Mouse (Mus musculus): ENCODE measurements at regions not wholly inside any gene's neighbourhood (a gene's known extent, or its start where the extent isn't known, plus 50 kb on each side); places are given as distances from the start of the nearest gene placed in this dataset.

GRCm38 (mm10) chr3:147063578-147064442, 211.6 kb downstream of the Ttll7 start:
- no peak overlapping the region for H3K27ac ChIP-seq (ENCODE audit: insufficient read depth, low read length)
- peak in 1 of 2 experiments; percentile 14 for DNase-seq
- WGBS = 15% methylated on average over 16 of the region's 16 CpGs

GRCm38 (mm10) chr3:147064443-147064868, 212.3 kb downstream of the Ttll7 start:
- no peaks in the 10 kb centered on the region for H3K27me3 ChIP-seq (ENCODE audit: control insufficient read depth, insufficient read depth, low read length)
- no peaks in the 10 kb centered on the region for H3K4me1 ChIP-seq (ENCODE audit: control insufficient read depth, insufficient read depth, low read length)
- WGBS = 40% methylated on average over 3 of the region's 3 CpGs
- TF ChIP-seq POLR2A (IDR thresholded peaks at IDR 0.05; ENCODE audit: borderline replicate concordance, insufficient read depth, low read length) = no peak
- TF ChIP-seq CTCF (IDR thresholded peaks at IDR 0.05; ENCODE audit: borderline replicate concordance, insufficient read depth, low read depth, low read length) = no peak
- no peak overlapping the region for H3K4me3 ChIP-seq (replicated peaks; ENCODE audit: insufficient read depth, low read depth, low read length)
- H3K27ac ChIP-seq (ENCODE audit: insufficient read depth, low read length) = no peak overlapping the region
- DNase-seq = no peak

More at GRCm38 (mm10) chr3:147063578-147064442, 211.6 kb downstream of the Ttll7 start:
- TF ChIP-seq POLR2A (IDR thresholded peaks at IDR 0.05; ENCODE audit: borderline replicate concordance, insufficient read depth, low read length) (no peak), CTCF (IDR thresholded peaks at IDR 0.05; ENCODE audit: borderline replicate concordance, insufficient read depth, low read depth, low read length) (no peak)
- Histone ChIP-seq H3K4me3 (replicated peaks; ENCODE audit: insufficient read depth, low read depth, low read length) (no peak overlapping the region), H3K27me3 (ENCODE audit: control insufficient read depth, insufficient read depth, low read length) (no peaks in the 10 kb centered on the region), H3K4me1 (ENCODE audit: control insufficient read depth, insufficient read depth, low read length) (no peaks in the 10 kb centered on the region)

GRCm38 (mm10) chr3:147070972-147071371, 218.8 kb downstream of the Ttll7 start:
- no peaks in the 10 kb centered on the region for H3K4me1 ChIP-seq (ENCODE audit: control insufficient read depth, insufficient read depth, low read length)
- H3K27ac ChIP-seq (ENCODE audit: insufficient read depth, low read length) = no peak overlapping the region
- TF ChIP-seq CTCF (IDR thresholded peaks at IDR 0.05; ENCODE audit: borderline replicate concordance, insufficient read depth, low read depth, low read length) (no peak), POLR2A (IDR thresholded peaks at IDR 0.05; ENCODE audit: borderline replicate concordance, insufficient read depth, low read length) (no peak)
- WGBS = 85% methylated on average over 2 of the region's 2 CpGs
- no peaks in the 10 kb centered on the region for H3K27me3 ChIP-seq (ENCODE audit: control insufficient read depth, insufficient read depth, low read length)
- H3K4me3 ChIP-seq (replicated peaks; ENCODE audit: insufficient read depth, low read depth, low read length) = no peak overlapping the region
- DNase-seq = no peak

- no peak overlapping the region for H3K27ac ChIP-seq (ENCODE audit: insufficient read depth, low read length)
- WGBS = 67% methylated on average over 3 of the region's 3 CpGs
- no peak for DNase-seq
- no peaks in the 10 kb centered on the region for H3K4me1 ChIP-seq (ENCODE audit: control insufficient read depth, insufficient read depth, low read length)
- no peak overlapping the region for H3K4me3 ChIP-seq (replicated peaks; ENCODE audit: insufficient read depth, low read depth, low read length)
- TF ChIP-seq POLR2A (IDR thresholded peaks at IDR 0.05; ENCODE audit: borderline replicate concordance, insufficient read depth, low read length) (no peak), CTCF (IDR thresholded peaks at IDR 0.05; ENCODE audit: borderline replicate concordance, insufficient read depth, low read depth, low read length) (no peak)
- H3K27me3 ChIP-seq (ENCODE audit: control insufficient read depth, insufficient read depth, low read length) = no peaks in the 10 kb centered on the region; the same call in 1 of the 2 replicates
Observed at GRCm38 (mm10) chr3:147080197-147080596, 228.0 kb downstream of the Ttll7 start.

- no peak for DNase-seq
- Histone ChIP-seq H3K27me3 (ENCODE audit: control insufficient read depth, insufficient read depth, low read length) (no peaks in the 10 kb centered on the region; the same call in 1 of the 2 replicates), H3K4me1 (ENCODE audit: control insufficient read depth, insufficient read depth, low read length) (no peaks in the 10 kb centered on the region), H3K4me3 (replicated peaks; ENCODE audit: insufficient read depth, low read depth, low read length) (no peak overlapping the region), H3K27ac (ENCODE audit: insufficient read depth, low read length) (no peak overlapping the region)
- WGBS = 84% methylated on average over 4 of the region's 4 CpGs
- TF ChIP-seq POLR2A (IDR thresholded peaks at IDR 0.05; ENCODE audit: borderline replicate concordance, insufficient read depth, low read length) (no peak), CTCF (IDR thresholded peaks at IDR 0.05; ENCODE audit: borderline replicate concordance, insufficient read depth, low read depth, low read length) (no peak)
Observed at GRCm38 (mm10) chr3:147080768-147081448, 228.7 kb downstream of the Ttll7 start.

- TF ChIP-seq CTCF (IDR thresholded peaks at IDR 0.05; ENCODE audit: borderline replicate concordance, insufficient read depth, low read depth, low read length) (no peak), POLR2A (IDR thresholded peaks at IDR 0.05; ENCODE audit: borderline replicate concordance, insufficient read depth, low read length) (no peak)
- H3K27ac ChIP-seq (ENCODE audit: insufficient read depth, low read length) = no peak overlapping the region
- H3K4me3 ChIP-seq (replicated peaks; ENCODE audit: insufficient read depth, low read depth, low read length) = no peak overlapping the region
- no peaks in the 10 kb centered on the region for H3K4me1 ChIP-seq (ENCODE audit: control insufficient read depth, insufficient read depth, low read length)
- H3K27me3 ChIP-seq (ENCODE audit: control insufficient read depth, insufficient read depth, low read length) = no peaks in the 10 kb centered on the region; the same call in 1 of the 2 replicates
- no peak for DNase-seq
- 95% methylated on average over 9 of the region's 9 CpGs for WGBS
Observed at GRCm38 (mm10) chr3:147081763-147082162, 229.6 kb downstream of the Ttll7 start.

GRCm38 (mm10) chr3:147082255-147082943, 230.2 kb downstream of the Ttll7 start:
- H3K27ac ChIP-seq (ENCODE audit: insufficient read depth, low read length) = no peak overlapping the region
- no peaks in the 10 kb centered on the region; the same call in 1 of the 2 replicates for H3K27me3 ChIP-seq (ENCODE audit: control insufficient read depth, insufficient read depth, low read length)
- TF ChIP-seq CTCF (IDR thresholded peaks at IDR 0.05; ENCODE audit: borderline replicate concordance, insufficient read depth, low read depth, low read length) (no peak), POLR2A (IDR thresholded peaks at IDR 0.05; ENCODE audit: borderline replicate concordance, insufficient read depth, low read length) (no peak)
- no peak for DNase-seq
- no peak overlapping the region for H3K4me3 ChIP-seq (replicated peaks; ENCODE audit: insufficient read depth, low read depth, low read length)
- 66% methylated on average over 7 of the region's 7 CpGs for WGBS
- H3K4me1 ChIP-seq (ENCODE audit: control insufficient read depth, insufficient read depth, low read length) = no peaks in the 10 kb centered on the region
